Mouse (Mus musculus) liver, embryonic 15.5 days (tissue): ENCODE data around the gene Cacna1h. TPM values are rescaled to one million over a fixed set of nuclear protein-coding genes. Genes with fewer than 3 reads are reported as not detected.

Experiments used
- polyA plus RNA-seq: library from polyadenylated mRNA; unstranded; fragments of >200 nt; fragmentation: Nextera tagmentation; extraction: Ambion mirVana; gene quantifications from 2 replicates; pipeline ENCODE4 v1.2.1, GENCODE M21; 2015

Cacna1h gene
- polyA plus RNA-seq, 1 experiment from 2014 or later: 0.36 TPM

Other genes starting within 250 kb of the Cacna1h start
- gene BC003965, start 249.2 kb downstream of the Cacna1h start, polyA plus RNA-seq: 16.6 and 16.7 TPM in 2 replicates
- 8.8 and 9.6 TPM in 2 replicates for gene Unkl, start 245.4 kb downstream of the Cacna1h start, polyA plus RNA-seq
- gene Gnptg, start 193.7 kb downstream of the Cacna1h start, polyA plus RNA-seq: 19.5 and 21.6 TPM in 2 replicates
- gene Tsr3, start 193.6 kb downstream of the Cacna1h start, polyA plus RNA-seq: 18.9 and 19.1 TPM in 2 replicates
- gene Baiap3, start 177.4 kb downstream of the Cacna1h start, polyA plus RNA-seq: 0.30 and 0.58 TPM in 2 replicates
- gene Ube2i, start 159.2 kb downstream of the Cacna1h start, polyA plus RNA-seq: 214 and 242 TPM in 2 replicates
- 3.8 TPM in 2 replicates for gene Prss34, start 135.4 kb downstream of the Cacna1h start, polyA plus RNA-seq
- not detected in 2 replicates for gene Prss28, start 125.1 kb downstream of the Cacna1h start, polyA plus RNA-seq
- not detected in 2 replicates for gene Prss29, start 115.1 kb downstream of the Cacna1h start, polyA plus RNA-seq
- not detected in 2 replicates for gene Tpsab1, start 88.2 kb downstream of the Cacna1h start, polyA plus RNA-seq
- 0.47 and 0.55 TPM in 2 replicates for gene Tpsb2, start 67.5 kb downstream of the Cacna1h start, polyA plus RNA-seq
- 0.46 and 0.76 TPM in 2 replicates for gene Tpsg1, start 64.5 kb downstream of the Cacna1h start, polyA plus RNA-seq
- 0.22 TPM in 1 of 2 replicates, not detected in the other for gene Tekt4, start 20.8 kb upstream of the Cacna1h start, polyA plus RNA-seq
- not detected in 2 replicates for gene Sstr5, start 63.5 kb upstream of the Cacna1h start, polyA plus RNA-seq
- 0.21 and 0.43 TPM in 2 replicates for gene Sox8, start 136.9 kb upstream of the Cacna1h start, polyA plus RNA-seq
- gene Lmf1, start 145.3 kb upstream of the Cacna1h start, polyA plus RNA-seq: 10.1 and 13.0 TPM in 2 replicates